Mouse (Mus musculus) MEL (cell line): ENCODE data around the gene Mrm3. TPM values are rescaled to one million over a fixed set of nuclear protein-coding genes. Genes with fewer than 3 reads are reported as not detected.

Experiments
- DNase-seq: peaks from one replicate; pipeline ENCODE4 v3.0.0; 2011; ENCODE audit warnings: low read depth, low spot score
- H3K27ac ChIP-seq: 2 replicates; pipeline ENCODE4 v1.5.1; 2012; ENCODE audit warnings: low read depth, mild to moderate bottlenecking, control low read depth, low read length, moderate library complexity; ENCODE audit not compliant: control insufficient read depth
- H3K27me3 ChIP-seq, 2 experiments: fragments of 150-350 bp in 1 of 2; sonication (generic) in 1 of 2; 2 replicates each; pipeline ENCODE4 v1.6.1; 2012; ENCODE audit warnings: low read length in 2 of 2, mild to moderate bottlenecking in 2 of 2, improper control_type of control experiment in 1 of 2, moderate library complexity in 1 of 2; ENCODE audit not compliant: insufficient read depth in 2 of 2, control insufficient read depth in 1 of 2
- H3K36me3 ChIP-seq, 2 experiments: 2 replicates each; pipeline ENCODE4 v1.6.1; 2012 to 2014; ENCODE audit warnings: low read length in 2 of 2, improper control_type of control experiment in 1 of 2, inconsistent platforms in 1 of 2, mild to moderate bottlenecking in 1 of 2; ENCODE audit not compliant: insufficient read depth in 2 of 2, control insufficient read depth in 1 of 2
- H3K4me1 ChIP-seq, 2 experiments: fragments of 150-350 bp in 1 of 2; sonication (generic) in 1 of 2; 2 replicates each; pipeline ENCODE4 v1.6.1; 2012; ENCODE audit warnings: low read length in 2 of 2, improper control_type of control experiment in 1 of 2, mild to moderate bottlenecking in 1 of 2; ENCODE audit not compliant: insufficient read depth in 2 of 2, control insufficient read depth in 1 of 2
- H3K4me3 ChIP-seq, 2 experiments: fragments of 150-350 bp in 1 of 2; sonication (generic) in 1 of 2; 2 replicates each; pipeline ENCODE4 v1.5.1; 2012; ENCODE audit warnings: low read depth in 2 of 2, low read length in 2 of 2, mild to moderate bottlenecking in 2 of 2, moderate library complexity in 2 of 2, control low read depth in 1 of 2, improper control_type of control experiment in 1 of 2; ENCODE audit not compliant: control insufficient read depth in 1 of 2, insufficient read depth in 1 of 2
- H3K79me2 ChIP-seq: 2 replicates; pipeline ENCODE4 v1.6.1; 2012; ENCODE audit warnings: mild to moderate bottlenecking, low read length, moderate library complexity; ENCODE audit not compliant: control insufficient read depth, poor library complexity, insufficient read depth
- H3K9ac ChIP-seq: 2 replicates; pipeline ENCODE4 v1.6.1; 2012; ENCODE audit warnings: low read depth, mild to moderate bottlenecking, control low read depth, low read length, moderate library complexity; ENCODE audit not compliant: control insufficient read depth, poor library complexity, severe bottlenecking
- H3K9me3 ChIP-seq: fragments of 150-350 bp; sonication (generic); replicated peaks from 2 replicates; pipeline ENCODE4 v1.6.1; 2012; ENCODE audit warnings: mild to moderate bottlenecking, low read length, improper control_type of control experiment, moderate library complexity; ENCODE audit not compliant: insufficient read depth
- CHD2 ChIP-seq: IDR thresholded peaks from 2 replicates; pipeline ENCODE4 v1.6.1; 2011; ENCODE audit warnings: low read length, improper control_type of control experiment
- E2F4 ChIP-seq: IDR thresholded peaks from 2 replicates; pipeline ENCODE4 v1.6.1; 2011; ENCODE audit warnings: low read depth, low read length, improper control_type of control experiment, borderline replicate concordance
- ELF1 ChIP-seq: IDR thresholded peaks from 2 replicates; pipeline ENCODE4 v1.6.1; 2014; ENCODE audit warnings: low read depth, mild to moderate bottlenecking, inconsistent platforms, low read length, improper control_type of control experiment, moderate library complexity
- EP300 ChIP-seq, 2 experiments: IDR thresholded peaks; 2 replicates each; pipeline ENCODE4 v1.6.1; 2011; ENCODE audit warnings: improper control_type of control experiment in 2 of 2, low read length in 2 of 2, low read depth in 1 of 2, mild to moderate bottlenecking in 1 of 2
- ETS1 ChIP-seq: IDR thresholded peaks from 2 replicates; pipeline ENCODE4 v1.6.1; 2012; ENCODE audit warnings: low read depth, mild to moderate bottlenecking, inconsistent platforms, low read length, improper control_type of control experiment, moderate library complexity
- HCFC1 ChIP-seq: IDR thresholded peaks from 2 replicates; pipeline ENCODE4 v1.6.1; 2012; ENCODE audit warnings: low read depth, mild to moderate bottlenecking, inconsistent platforms, low read length, improper control_type of control experiment, moderate library complexity
- MAFK ChIP-seq: IDR thresholded peaks from 2 replicates; pipeline ENCODE4 v1.6.1; 2011; ENCODE audit warnings: low read depth, mild to moderate bottlenecking, low read length, improper control_type of control experiment, borderline replicate concordance
- MEF2A ChIP-seq: IDR thresholded peaks from 2 replicates; pipeline ENCODE4 v1.6.1; 2014; ENCODE audit warnings: low read depth, mild to moderate bottlenecking, inconsistent platforms, low read length, improper control_type of control experiment; ENCODE audit not compliant: poor library complexity, insufficient replicate concordance, severe bottlenecking; ENCODE audit errors: extremely low read depth
- MXI1 ChIP-seq: IDR thresholded peaks from 2 replicates; pipeline ENCODE4 v1.6.1; 2011; ENCODE audit warnings: mild to moderate bottlenecking, low read depth, low read length, improper control_type of control experiment
- NELFE ChIP-seq: IDR thresholded peaks from 2 replicates; pipeline ENCODE4 v1.6.1; 2011; ENCODE audit warnings: low read depth, low read length, improper control_type of control experiment
- NRF1 ChIP-seq: IDR thresholded peaks from 2 replicates; pipeline ENCODE4 v1.6.1; 2014; ENCODE audit warnings: low read depth, mild to moderate bottlenecking, inconsistent platforms, low read length, improper control_type of control experiment, moderate library complexity; ENCODE audit not compliant: poor library complexity, insufficient read depth, severe bottlenecking
- POLR2AphosphoS5 ChIP-seq: IDR thresholded peaks from 2 replicates; pipeline ENCODE4 v1.6.1; 2012; ENCODE audit warnings: low read depth, borderline replicate concordance, mild to moderate bottlenecking, inconsistent platforms, low read length, moderate library complexity, mixed read lengths
- RCOR1 ChIP-seq: IDR thresholded peaks from 2 replicates; pipeline ENCODE4 v1.6.1; 2012; ENCODE audit warnings: low read depth, mild to moderate bottlenecking, inconsistent platforms, low read length, improper control_type of control experiment
- SIN3A ChIP-seq: IDR thresholded peaks from 2 replicates; pipeline ENCODE4 v1.6.1; 2012; ENCODE audit warnings: low read length, improper control_type of control experiment, inconsistent platforms
- SMC3 ChIP-seq: IDR thresholded peaks from 2 replicates; pipeline ENCODE4 v1.6.1; 2011; ENCODE audit warnings: low read depth, low read length, improper control_type of control experiment
- TAL1 ChIP-seq: IDR thresholded peaks from 2 replicates; pipeline ENCODE4 v1.6.1; 2012; ENCODE audit warnings: mild to moderate bottlenecking, inconsistent platforms, low read length, moderate library complexity, mixed read lengths
- TBP ChIP-seq: IDR thresholded peaks from 2 replicates; pipeline ENCODE4 v1.8.0; 2011; ENCODE audit warnings: low read depth, low read length, improper control_type of control experiment
- TCF12 ChIP-seq: IDR thresholded peaks from 2 replicates; pipeline ENCODE4 v1.6.1; 2014; ENCODE audit warnings: low read depth, mild to moderate bottlenecking, inconsistent platforms, low read length, improper control_type of control experiment, moderate library complexity
- USF1 ChIP-seq: IDR thresholded peaks from 2 replicates; pipeline ENCODE4 v1.6.1; 2014; ENCODE audit warnings: low read depth, mild to moderate bottlenecking, inconsistent platforms, low read length, improper control_type of control experiment, moderate library complexity
- USF2 ChIP-seq, 2 experiments: IDR thresholded peaks; 2 replicates each; pipeline ENCODE4 v1.6.1; 2011 to 2012; ENCODE audit warnings: improper control_type of control experiment in 2 of 2, low read length in 2 of 2, borderline replicate concordance in 1 of 2, inconsistent platforms in 1 of 2, low read depth in 1 of 2, mild to moderate bottlenecking in 1 of 2; ENCODE audit not compliant: insufficient read depth in 1 of 2
- ZC3H11A ChIP-seq: IDR thresholded peaks from 2 replicates; pipeline ENCODE4 v1.6.1; 2012; ENCODE audit warnings: low read depth, mild to moderate bottlenecking, inconsistent platforms, low read length, improper control_type of control experiment
- ZKSCAN1 ChIP-seq: IDR thresholded peaks from 2 replicates; pipeline ENCODE4 v1.6.1; 2012; ENCODE audit warnings: low read depth, mild to moderate bottlenecking, inconsistent platforms, low read length, improper control_type of control experiment, moderate library complexity
- ZMIZ1 ChIP-seq: IDR thresholded peaks from 2 replicates; pipeline ENCODE4 v1.6.1; 2012; ENCODE audit warnings: low read depth, mild to moderate bottlenecking, inconsistent platforms, low read length, improper control_type of control experiment, moderate library complexity
- polyA plus RNA-seq, 2 experiments: library from polyadenylated mRNA; stranded (reverse) in 1 of 2; unstranded in 1 of 2; fragments of >175 nt in 1 of 2; fragments of >200 nt in 1 of 2; gene quantifications; 2 replicates each; pipeline versions ENCODE4 v1.2.1 to v1.2.4; 2012; ENCODE audit warnings: low replicate concordance in 2 of 2, low read depth in 1 of 2; ENCODE audit not compliant: insufficient read length in 2 of 2, insufficient read depth in 1 of 2, missing spikeins in 1 of 2
- total RNA-seq: library from RNA; depleted of rRNA; stranded (reverse); fragments of 300-350 nt; gene quantifications from 2 replicates; pipeline ENCODE4 v1.2.3, GENCODE M21; 2012

Gene Mrm3
- total and polyA plus RNA-seq, 3 experiments: 27.7 to 65.7 TPM; not detected in 1

DNA sequence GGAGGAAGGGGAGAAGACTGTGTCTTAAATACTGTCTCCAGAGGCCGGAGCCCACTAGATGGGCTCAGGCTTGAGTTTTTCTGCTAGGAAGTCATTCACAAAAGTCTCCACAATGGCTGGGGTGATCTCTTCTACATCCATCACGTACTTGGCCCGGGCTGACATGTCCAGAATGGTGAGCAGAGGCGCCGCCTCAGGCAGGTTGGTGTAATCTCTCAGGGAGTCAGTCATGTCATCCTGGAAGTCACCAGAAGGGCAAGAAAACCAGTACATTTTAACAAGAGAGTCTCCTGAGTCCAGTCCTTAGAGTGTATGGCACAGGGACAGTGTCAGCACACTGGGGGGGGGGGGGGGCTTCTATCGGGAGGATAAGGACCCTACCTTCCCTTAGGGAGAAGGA lies 15.0 kb downstream of the Mrm3 start:
- H3K27ac ChIP-seq: no peak overlapping the region
- H3K27me3 ChIP-seq: no peaks in the 10 kb centered on the region
- no peaks in the 10 kb centered on the region for H3K9me3 ChIP-seq
- H3K36me3 ChIP-seq: peaks cover 0 to 3% of the 10 kb centered on the region in 2 experiments; a peak in 2 of 4 replicates
- no peaks in the 10 kb centered on the region for H3K79me2 ChIP-seq
- no peak for TF ChIP-seq ZC3H11A
- TF ChIP-seq RCOR1: no peak
- no peak for TF ChIP-seq TCF12
- no peak for TF ChIP-seq EP300 (IDR thresholded peaks at IDR 0.05; ENCODE audit: low read depth in 1 of 2, low read length in 2 of 2)
- no peak for TF ChIP-seq MEF2A
- TF ChIP-seq USF1: no peak
- no peak overlapping the region for H3K9ac ChIP-seq
- peaks cover 0 to 3% of the 10 kb centered on the region in 2 experiments; a peak in 1 of 4 replicates for H3K4me1 ChIP-seq
- no peak overlapping the region for H3K4me3 ChIP-seq
- DNase-seq: no peak

DNA sequence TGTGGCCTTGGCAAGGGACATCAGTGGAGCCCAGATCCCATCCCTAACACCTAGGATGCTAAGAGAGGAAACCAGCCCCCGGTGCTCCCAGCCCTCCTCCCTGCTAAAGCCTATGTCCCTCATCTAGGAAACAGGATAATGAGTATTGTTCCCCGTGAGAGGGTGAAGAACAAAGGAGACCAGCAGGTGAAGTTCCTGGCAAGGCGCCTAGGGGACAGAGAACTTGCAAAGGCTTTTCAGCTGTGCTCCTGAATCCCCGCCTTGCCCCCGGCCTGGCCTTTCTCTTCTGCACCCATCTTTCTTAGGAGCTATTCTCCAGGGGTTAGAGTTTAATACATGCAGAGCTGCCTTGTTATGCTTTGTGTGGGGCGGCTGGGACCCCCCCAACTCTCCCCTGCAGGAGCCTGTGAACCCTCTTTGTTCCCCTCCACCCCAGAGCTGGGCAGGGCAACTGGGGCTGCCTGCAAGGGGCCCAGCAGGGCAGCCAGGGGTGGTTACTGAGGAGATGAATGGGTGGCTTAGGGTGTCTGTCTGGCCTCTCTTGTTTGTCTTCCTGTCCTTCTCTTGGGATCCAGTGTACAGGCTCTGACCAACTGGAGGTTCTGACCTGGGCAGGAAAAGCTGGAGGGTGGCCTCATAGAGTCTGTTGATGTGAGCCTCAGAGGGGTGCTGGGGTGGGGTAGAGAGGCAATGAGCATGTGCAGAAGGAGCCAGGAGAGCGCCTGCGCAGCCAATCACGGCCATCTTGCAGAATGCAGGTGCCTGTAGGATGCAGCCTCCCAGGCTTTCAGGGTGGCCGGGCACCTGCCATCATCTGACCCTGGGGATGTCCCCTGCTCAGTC lies 16.9 kb downstream of the Mrm3 start:
- Histone ChIP-seq H3K79me2 (no peaks in the 10 kb centered on the region), H3K9me3 (no peaks in the 10 kb centered on the region), H3K27me3 (no peaks in the 10 kb centered on the region), H3K4me1 (peaks cover 0 to 3% of the 10 kb centered on the region in 2 experiments; a peak in 1 of 4 replicates), H3K9ac (no peak overlapping the region), H3K4me3 (no peak overlapping the region), H3K27ac (no peak overlapping the region), H3K36me3 (peaks cover 0 to 3% of the 10 kb centered on the region in 2 experiments; a peak in 2 of 4 replicates)
- DNase-seq: no peak
- TF ChIP-seq MAFK: no peak
- TF ChIP-seq SMC3: no peak
- no peak for TF ChIP-seq RCOR1
- TF ChIP-seq USF2 (IDR thresholded peaks at IDR 0.05; ENCODE audit: borderline replicate concordance in 1 of 2, insufficient read depth in 1 of 2, low read depth in 1 of 2, low read length in 2 of 2): no peak
- no peak for TF ChIP-seq NRF1

DNA sequence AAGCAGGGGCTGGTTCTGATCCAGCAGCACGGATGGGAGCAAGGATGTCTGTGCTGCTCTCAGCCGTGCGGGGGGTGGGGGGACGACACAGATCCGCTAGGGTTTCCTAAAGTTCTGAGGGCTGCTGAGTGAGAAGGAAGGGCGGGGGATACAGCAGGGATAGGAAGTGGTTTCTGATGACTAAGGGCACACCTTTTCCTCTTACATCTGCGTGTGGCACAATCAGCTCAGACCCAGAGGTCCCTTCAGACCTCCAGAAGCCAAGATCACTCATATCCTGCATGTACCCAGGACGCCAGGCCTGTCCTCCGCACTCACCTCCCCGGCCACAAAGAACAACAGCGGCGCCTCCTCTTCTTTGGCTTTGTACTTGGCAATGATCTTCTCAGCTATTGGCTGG lies 17.7 kb downstream of the Mrm3 start:
- H3K9ac ChIP-seq: no peak overlapping the region
- no peaks in the 10 kb centered on the region for H3K79me2 ChIP-seq
- peaks cover 0 to 3% of the 10 kb centered on the region in 2 experiments; a peak in 2 of 4 replicates for H3K36me3 ChIP-seq
- H3K4me3 ChIP-seq: no peak overlapping the region
- peaks cover 0 to 3% of the 10 kb centered on the region in 2 experiments; a peak in 1 of 4 replicates for H3K4me1 ChIP-seq
- no peak overlapping the region for H3K27ac ChIP-seq
- no peaks in the 10 kb centered on the region for H3K27me3 ChIP-seq
- no peaks in the 10 kb centered on the region for H3K9me3 ChIP-seq
- DNase-seq: peak; percentile 42
- TF ChIP-seq MXI1: no peak
- TF ChIP-seq TAL1: no peak
- TF ChIP-seq CHD2: no peak
- no peak for TF ChIP-seq E2F4
- no peak for TF ChIP-seq ZKSCAN1
- TF ChIP-seq TCF12: no peak
- no peak for TF ChIP-seq NELFE
- no peak for TF ChIP-seq TBP
- no peak for TF ChIP-seq ELF1
- no peak for TF ChIP-seq NRF1
- no peak for TF ChIP-seq POLR2AphosphoS5
- no peak for TF ChIP-seq USF2 (IDR thresholded peaks at IDR 0.05; ENCODE audit: borderline replicate concordance in 1 of 2, insufficient read depth in 1 of 2, low read depth in 1 of 2, low read length in 2 of 2)
- no peak for TF ChIP-seq HCFC1
- TF ChIP-seq ETS1: no peak
- no peak for TF ChIP-seq SIN3A
- TF ChIP-seq ZC3H11A: no peak
- no peak for TF ChIP-seq ZMIZ1
